Mouse (Mus musculus) neural tube, embryonic 11.5 days (tissue): ENCODE measurements around the gene Nfic. TPM values are rescaled to one million over a fixed set of nuclear protein-coding genes. Genes with fewer than 3 reads are reported as not detected.
A peak's percentile ranks its signal among the peaks of the same experiment; 100 is the strongest.
"Not testable (repeated sequence)": the region's sequence is repeated elsewhere in the genome, so short reads cannot be mapped to it uniquely, and the experiment has no call there.

Source experiments
- ATAC-seq: fragments of 200-750 bp; cut with Nextera tagmentation; 2 replicates; pipeline ENCODE4 v1.8.0; 2017; ENCODE audit warnings: moderate number of reproducible peaks, mild to moderate bottlenecking, moderate TSS enrichment, moderate library complexity; ENCODE audit not compliant: insufficient read depth, low FRiP score, low TSS enrichment
- DNase-seq: peaks from one replicate; pipeline ENCODE4 v3.0.0-alpha.2; 2015; ENCODE audit warnings: low spot score
- H3K27ac ChIP-seq: fragments of 300-500 bp; sonication (generic); 2 replicates; pipeline ENCODE4 v1.5.1; 2014; ENCODE audit warnings: low read depth, mild to moderate bottlenecking, low read length
- H3K27me3 ChIP-seq: fragments of 300-500 bp; sonication (generic); 2 replicates; pipeline ENCODE4 v1.6.1; 2014; ENCODE audit warnings: mild to moderate bottlenecking, low read length, mixed read lengths; ENCODE audit not compliant: control insufficient read depth, insufficient read depth
- H3K36me3 ChIP-seq: fragments of 300-500 bp; sonication (generic); 2 replicates; pipeline ENCODE4 v1.6.1; 2014; ENCODE audit warnings: mild to moderate bottlenecking, low read length, moderate library complexity, mixed read lengths; ENCODE audit not compliant: control insufficient read depth, insufficient read depth
- H3K4me1 ChIP-seq: fragments of 300-500 bp; sonication (generic); 2 replicates; pipeline ENCODE4 v1.6.1; 2014; ENCODE audit warnings: low read length, mixed read lengths; ENCODE audit not compliant: control insufficient read depth, insufficient read depth
- H3K4me2 ChIP-seq: fragments of 300-500 bp; sonication (generic); 2 replicates; pipeline ENCODE4 v1.6.1; 2014; ENCODE audit warnings: low read depth, mild to moderate bottlenecking, moderate library complexity
- H3K4me3 ChIP-seq: fragments of 300-500 bp; sonication (generic); 2 replicates; pipeline ENCODE4 v1.5.1; 2014; ENCODE audit warnings: low read depth, low read length
- H3K9ac ChIP-seq: fragments of 300-500 bp; sonication (generic); 2 replicates; pipeline ENCODE4 v1.6.1; 2014; ENCODE audit warnings: mild to moderate bottlenecking, low read length
- H3K9me3 ChIP-seq: fragments of 300-500 bp; sonication (generic); 2 replicates; pipeline ENCODE4 v1.6.1; 2016; ENCODE audit warnings: low read length; ENCODE audit not compliant: control insufficient read depth
- WGBS: fragments of 180-500 bp; shearing (Covaris S2); extraction: QIAGEN DNeasy Blood & Tissue Kit; methylation state at CpG from one replicate; pipeline ENCODE4 v1.1.7; 2014; 5-methylcytosine and 5-hydroxymethylcytosine counted together
- polyA plus RNA-seq: library from polyadenylated mRNA; unstranded; fragments of >200 nt; fragmentation: Nextera tagmentation; extraction: Ambion mirVana; gene quantifications from 2 replicates; pipeline ENCODE4 v1.2.1, GENCODE M21; 2014

The Nfic gene
- polyA plus RNA-seq, 1 experiment from 2014 or later = 16.8 TPM

DNA sequence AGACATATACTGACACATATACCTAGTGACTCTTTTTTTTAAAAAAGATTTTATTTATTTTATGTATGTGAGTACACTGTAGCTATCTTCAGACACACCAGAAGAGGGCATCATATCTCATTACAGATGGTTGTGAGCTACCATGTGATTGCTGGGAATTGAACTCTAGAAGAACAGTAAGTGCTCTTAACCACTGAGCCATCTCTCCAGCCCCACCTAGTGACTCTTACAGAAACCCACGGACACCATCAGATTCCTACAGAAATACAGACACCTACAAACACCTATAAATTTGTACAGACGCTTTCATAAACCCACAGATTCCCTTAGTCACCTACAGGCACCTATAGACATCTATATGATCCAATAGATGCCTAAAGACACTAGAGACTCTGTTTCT is 9.9 kb downstream of the Nfic start:
- H3K4me1 ChIP-seq, H3K4me2 ChIP-seq, H3K27me3 ChIP-seq, ATAC-seq, H3K36me3 ChIP-seq, H3K4me3 ChIP-seq, H3K27ac ChIP-seq, H3K9me3 ChIP-seq, DNase-seq, H3K9ac ChIP-seq: not testable (repeated sequence)
- WGBS = 39% methylated on average over 2 of the region's 2 CpGs

DNA sequence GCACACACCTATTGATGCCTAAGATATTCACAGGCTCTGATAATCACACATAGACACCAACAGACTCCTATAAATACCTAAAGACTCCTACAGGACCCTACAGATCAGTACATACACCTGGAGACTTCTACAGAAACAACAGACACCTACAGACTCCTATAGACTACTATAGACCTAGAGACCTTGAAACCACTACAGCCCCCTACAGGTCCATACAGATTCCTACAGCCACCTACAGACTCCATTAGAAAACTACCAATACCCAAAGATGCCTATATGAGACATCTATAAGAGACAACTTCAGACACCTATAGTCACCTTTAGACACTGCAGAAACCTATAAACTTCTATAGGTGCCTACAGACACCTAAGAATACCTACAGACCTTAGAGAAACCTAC is 14.4 kb downstream of the Nfic start:
- H3K4me1 ChIP-seq = no peaks in the 10 kb centered on the region
- H3K4me2 ChIP-seq = no peak overlapping the region
- H3K36me3 ChIP-seq = no peaks in the 10 kb centered on the region
- H3K4me3 ChIP-seq = no peak overlapping the region
- no peaks in the 10 kb centered on the region for H3K27me3 ChIP-seq
- DNase-seq (no peak), ATAC-seq (no peak)
- no peak overlapping the region for H3K9ac ChIP-seq
- H3K9me3 ChIP-seq = no peaks in the 10 kb centered on the region
- no peak overlapping the region for H3K27ac ChIP-seq

DNA sequence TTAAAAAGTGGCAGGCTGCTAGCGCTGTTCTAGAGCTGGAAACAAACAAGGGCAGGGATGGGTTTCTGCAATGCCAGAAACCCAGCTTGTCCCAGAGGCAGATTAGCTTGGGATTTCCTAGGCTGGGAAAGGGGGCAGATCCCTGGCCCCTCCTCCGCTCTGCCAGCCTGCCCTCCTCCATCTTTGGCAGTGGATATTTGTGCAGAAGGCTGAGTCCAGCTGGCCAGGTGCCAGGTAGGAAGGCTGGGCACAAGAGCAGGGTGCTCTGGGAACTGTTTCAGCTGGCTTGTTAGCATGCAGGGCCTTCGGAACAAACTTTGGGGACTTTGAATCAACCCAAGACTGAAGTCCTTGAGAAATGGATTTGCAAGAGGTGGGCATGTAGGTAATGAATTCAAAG is 20.0 kb downstream of the Nfic start:
- H3K9ac ChIP-seq = no peak overlapping the region
- no peak for DNase-seq
- WGBS = 77% methylated on average over 3 of the region's 3 CpGs

DNA sequence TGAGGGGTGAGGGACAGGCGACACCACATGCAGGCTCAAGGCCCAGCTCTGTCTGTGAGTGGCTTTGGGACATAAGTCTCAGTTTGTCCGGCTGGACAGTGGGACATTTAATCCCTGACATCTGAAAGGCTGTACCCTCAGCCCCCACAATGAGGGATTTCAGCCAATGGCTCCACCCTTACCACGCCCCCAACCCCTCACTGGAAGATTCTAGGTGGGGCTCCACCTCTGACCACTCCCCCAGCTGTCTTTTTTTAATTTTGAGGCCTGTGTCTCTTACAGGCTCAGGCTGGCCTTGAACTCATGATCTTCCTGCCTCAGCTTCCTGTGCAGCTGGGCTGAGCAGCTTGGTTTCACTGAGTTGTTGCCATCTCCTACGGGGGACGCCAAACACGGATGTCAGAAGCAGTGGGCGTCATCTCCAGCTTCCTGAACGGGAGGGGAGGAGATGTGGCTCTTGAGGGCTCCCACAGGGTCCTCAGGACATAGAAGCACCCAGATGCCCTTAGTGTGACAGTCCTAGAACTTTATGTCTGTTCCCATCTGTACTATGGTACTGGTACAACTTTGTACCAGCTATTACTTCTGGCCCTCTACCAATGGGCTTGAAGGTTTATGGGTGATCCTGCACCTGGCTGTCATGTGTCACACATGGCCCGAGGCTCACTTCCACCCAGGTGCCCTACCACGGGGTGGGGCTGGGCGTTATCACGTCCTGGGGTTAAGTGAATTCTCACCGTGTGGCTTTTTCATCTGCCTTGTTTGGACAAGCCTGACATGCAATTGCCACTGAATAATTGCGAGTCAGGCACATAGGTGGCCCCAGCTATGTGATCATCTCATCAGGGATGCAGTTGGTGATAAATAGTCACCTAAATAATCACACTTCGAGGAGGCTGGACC is 20.8 kb downstream of the Nfic start:
- no peaks in the 10 kb centered on the region for H3K9me3 ChIP-seq
- H3K4me3 ChIP-seq = no peak overlapping the region
- no peak for ATAC-seq
- no peak overlapping the region for H3K4me2 ChIP-seq
- peaks cover 6% of the 10 kb centered on the region; the same call in 1 of the 2 replicates for H3K4me1 ChIP-seq
- H3K27me3 ChIP-seq = peaks cover 7% of the 10 kb centered on the region
- no peak overlapping the region for H3K27ac ChIP-seq
- DNase-seq = peak; percentile 12
- H3K9ac ChIP-seq = no peak overlapping the region; the same call in 1 of the 2 replicates
- 66% methylated on average over 15 of the region's 15 CpGs for WGBS
- H3K36me3 ChIP-seq = no peaks in the 10 kb centered on the region

More for the DNA sequence above, 20.0 kb downstream of the Nfic start:
- no peaks in the 10 kb centered on the region for H3K9me3 ChIP-seq
- H3K27me3 ChIP-seq = peaks cover 7% of the 10 kb centered on the region
- 0 out of 2 replicates have a peak, but pooled peaks cover 3% of the 10 kb centered on the region for H3K4me1 ChIP-seq
- no peak overlapping the region for H3K27ac ChIP-seq
- H3K36me3 ChIP-seq = no peaks in the 10 kb centered on the region
- no peak overlapping the region for H3K4me2 ChIP-seq
- no peak overlapping the region; the same call in 1 of the 2 replicates for H3K4me3 ChIP-seq
- ATAC-seq = no peak

DNA sequence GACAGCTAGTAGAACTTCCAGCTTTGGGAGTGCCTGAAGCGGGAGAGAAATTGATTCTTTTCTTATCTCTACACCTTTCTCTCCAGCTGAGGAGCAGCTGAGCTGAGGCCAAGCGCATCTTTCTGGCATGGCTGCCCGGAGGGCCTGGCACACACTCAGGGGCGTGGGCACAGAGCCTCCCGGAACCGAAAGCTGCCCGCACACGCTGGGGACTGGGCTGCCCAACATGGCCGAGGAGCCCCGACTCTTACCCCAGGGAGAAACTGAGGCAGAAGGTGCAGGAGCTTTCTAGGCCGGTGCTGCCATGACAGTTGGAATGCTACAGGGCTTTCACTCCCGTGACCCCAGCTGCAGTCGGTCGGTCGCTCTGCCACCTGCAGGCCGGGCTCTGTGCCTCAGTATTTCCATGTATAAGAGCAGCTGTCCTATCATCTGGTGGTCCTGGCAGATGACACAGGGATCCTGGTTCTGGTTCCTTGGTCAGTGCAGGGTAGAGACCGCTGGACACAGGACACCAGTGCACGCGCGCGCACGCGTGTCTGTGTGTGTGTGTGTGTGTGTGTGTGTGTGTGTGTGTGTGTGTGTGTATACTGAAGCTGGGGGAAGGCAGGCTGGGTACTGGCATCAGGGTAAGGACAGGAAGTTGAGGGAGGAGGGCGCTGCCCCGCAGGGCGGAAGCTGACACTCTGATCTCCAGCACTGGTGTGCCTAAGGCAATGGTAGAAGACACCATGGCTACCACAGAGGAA is 21.7 kb downstream of the Nfic start:
- no peaks in the 10 kb centered on the region for H3K36me3 ChIP-seq
- peaks cover 14% of the 10 kb centered on the region for H3K27me3 ChIP-seq
- H3K9me3 ChIP-seq = no peaks in the 10 kb centered on the region
- no peak overlapping the region for H3K27ac ChIP-seq
- H3K4me3 ChIP-seq = no peak overlapping the region; the same call in 1 of the 2 replicates
- H3K4me2 ChIP-seq = peak overlapping the region; percentile 25; the same call in 1 of the 2 replicates
- peak; percentile 10 for DNase-seq
- no peak for ATAC-seq
- H3K4me1 ChIP-seq = peaks cover 6% of the 10 kb centered on the region; the same call in 1 of the 2 replicates
- WGBS = 77% methylated on average over 26 of the region's 26 CpGs
- H3K9ac ChIP-seq = no peak overlapping the region; the same call in 1 of the 2 replicates

DNA sequence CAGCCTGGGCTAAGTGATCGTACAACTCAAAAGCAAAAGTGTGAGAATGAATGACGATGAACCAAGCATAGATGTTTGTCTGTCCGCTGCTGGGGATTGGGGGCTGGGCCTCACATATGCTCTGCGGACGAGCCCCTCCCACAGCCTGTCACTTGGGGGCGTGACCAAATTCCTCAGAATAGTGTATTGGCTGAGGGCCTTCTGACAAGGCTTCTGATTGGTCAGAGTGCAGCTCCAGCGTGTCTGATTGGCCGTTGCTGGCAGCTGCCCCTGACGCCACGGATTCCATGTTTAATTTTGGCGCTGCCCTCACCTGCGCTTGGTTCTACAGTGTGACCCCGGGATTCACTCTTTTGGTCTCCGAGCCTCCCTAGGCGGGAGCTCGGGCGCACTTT is 22.6 kb downstream of the Nfic start:
- DNase-seq = peak; percentile 89
- Histone ChIP-seq H3K4me2 (peak overlapping the region; percentile 25), H3K27me3 (peaks cover 22% of the 10 kb centered on the region), H3K27ac (0 out of 2 replicates have a peak overlapping the region, but pooled peaks have one; percentile 6), H3K4me1 (peaks cover 6% of the 10 kb centered on the region; the same call in 1 of the 2 replicates), H3K4me3 (no peak overlapping the region; the same call in none of the 2 replicates), H3K9ac (no peak overlapping the region), H3K36me3 (no peaks in the 10 kb centered on the region), H3K9me3 (no peaks in the 10 kb centered on the region)
- ATAC-seq = peak; percentile 89
- WGBS = 5% methylated on average over 17 of the region's 17 CpGs

DNA sequence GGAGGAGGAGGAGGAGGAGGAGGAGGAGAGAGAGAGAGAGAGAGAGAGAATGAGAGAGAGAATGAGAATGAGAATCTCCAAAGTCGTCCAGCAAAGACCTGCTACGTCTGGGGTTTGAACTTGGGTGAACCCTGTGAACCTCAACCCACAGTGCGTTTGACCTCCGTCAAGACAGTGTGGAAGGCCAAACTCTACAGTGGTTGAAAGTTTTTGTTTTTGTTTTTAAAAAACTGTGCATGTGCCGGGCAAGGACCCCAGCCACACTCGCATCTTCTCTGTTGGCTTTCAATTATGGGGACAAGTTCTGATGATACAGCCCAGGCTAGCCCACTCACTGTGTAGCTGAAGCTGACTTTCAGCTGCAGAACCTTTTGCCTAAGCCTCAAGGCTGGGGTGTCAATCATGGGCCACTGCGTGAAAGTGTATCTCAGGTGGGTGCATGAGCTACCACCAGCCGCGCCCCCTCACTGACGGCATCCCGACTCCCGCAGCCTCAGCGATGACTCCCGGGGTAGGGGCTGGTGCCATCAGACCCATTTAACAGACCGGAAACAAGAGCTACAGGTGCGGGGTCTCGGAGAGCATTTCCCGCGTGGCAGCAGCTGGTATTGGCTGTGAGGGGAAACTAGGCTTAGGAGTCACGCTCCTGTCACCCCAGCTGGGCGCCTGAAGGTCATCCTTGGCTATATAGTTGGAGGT is 23.1 kb downstream of the Nfic start:
- WGBS = 64% methylated on average over 21 of the region's 21 CpGs
- DNase-seq (no peak), ATAC-seq (0 out of 2 replicates have a peak, but pooled peaks have one; percentile 2)
- no peak overlapping the region for H3K4me2 ChIP-seq
- H3K4me3 ChIP-seq = peak overlapping the region; percentile 1; the same call in 1 of the 2 replicates
- no peak overlapping the region for H3K9ac ChIP-seq
- H3K36me3 ChIP-seq = no peaks in the 10 kb centered on the region
- H3K27me3 ChIP-seq = peaks cover 28% of the 10 kb centered on the region
- peaks cover 6% of the 10 kb centered on the region; the same call in 1 of the 2 replicates for H3K4me1 ChIP-seq
- H3K9me3 ChIP-seq = no peaks in the 10 kb centered on the region
- 0 out of 2 replicates have a peak overlapping the region, but pooled peaks have one; percentile 6 for H3K27ac ChIP-seq

DNA sequence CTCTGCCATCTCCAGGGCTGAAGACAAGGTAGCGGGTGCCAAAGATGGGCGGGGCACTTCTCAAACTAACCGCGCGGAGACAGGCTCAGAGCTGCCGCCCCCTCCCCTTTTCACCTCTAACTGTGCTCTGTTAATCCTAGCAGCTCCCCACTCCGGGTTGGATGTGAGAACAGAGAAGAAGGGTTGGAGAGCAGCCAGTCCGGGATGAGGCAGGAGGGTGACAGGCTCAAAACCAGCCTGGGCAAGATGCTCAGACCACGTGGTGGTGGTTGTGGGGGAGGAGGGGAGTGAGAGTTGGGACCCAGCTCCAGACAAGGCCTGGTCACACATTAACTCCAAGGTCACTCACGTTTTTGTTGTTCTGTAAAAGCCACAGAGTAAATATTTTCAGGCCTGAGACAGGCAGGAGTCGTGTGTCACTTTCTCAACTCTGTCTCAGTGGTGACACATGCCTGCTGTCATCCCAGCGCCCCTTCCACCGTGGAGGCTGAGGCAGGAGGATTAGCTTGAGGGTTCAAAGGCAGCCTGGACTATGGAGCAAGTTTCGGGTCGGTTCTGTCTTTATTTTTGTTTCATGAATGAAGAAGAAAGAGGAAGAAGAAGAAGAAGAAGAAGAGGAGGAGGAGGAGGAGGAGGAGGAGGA is 23.8 kb downstream of the Nfic start:
- no peak overlapping the region for H3K27ac ChIP-seq
- H3K27me3 ChIP-seq = peaks cover 34% of the 10 kb centered on the region
- H3K9me3 ChIP-seq = no peaks in the 10 kb centered on the region
- H3K4me3 ChIP-seq = peak overlapping the region; percentile 86; the same call in 1 of the 2 replicates
- no peaks in the 10 kb centered on the region for H3K36me3 ChIP-seq
- no peak for ATAC-seq
- no peak overlapping the region for H3K9ac ChIP-seq
- peak; percentile 25 for DNase-seq
- H3K4me1 ChIP-seq = peaks cover 12% of the 10 kb centered on the region
- WGBS = 14% methylated on average over 15 of the region's 15 CpGs
- peak overlapping the region; percentile 88; the same call in 1 of the 2 replicates for H3K4me2 ChIP-seq
